Mouse (Mus musculus) hindbrain, embryonic 11.5 days (tissue): ENCODE measurements at regions not wholly inside any gene's neighbourhood (a gene's known extent, or its start where the extent isn't known, plus 50 kb on each side); places are given as distances from the start of the nearest gene placed in this dataset.
A peak's percentile ranks its signal among the peaks of the same experiment; 100 is the strongest.

Source experiments
- ATAC-seq: fragments of 200-750 bp; cut with Nextera tagmentation; 2 replicates; pipeline ENCODE4 v1.8.0; 2017; ENCODE audit warnings: mild to moderate bottlenecking, moderate TSS enrichment, moderate library complexity; ENCODE audit not compliant: low FRiP score
- DNase-seq: peaks from one replicate; pipeline ENCODE4 v3.0.0-alpha.2; 2015; ENCODE audit warnings: low spot score
- H3K27ac ChIP-seq: fragments of 300-500 bp; sonication (generic); 2 replicates; pipeline ENCODE4 v1.5.1; 2014; ENCODE audit warnings: mild to moderate bottlenecking, low read depth, low read length
- H3K27me3 ChIP-seq: fragments of 300-500 bp; sonication (generic); 2 replicates; pipeline ENCODE4 v1.6.1; 2014; ENCODE audit warnings: mild to moderate bottlenecking, low read length, moderate library complexity, mixed read lengths; ENCODE audit not compliant: control insufficient read depth, insufficient read depth
- H3K36me3 ChIP-seq: fragments of 300-500 bp; sonication (generic); 2 replicates; pipeline ENCODE4 v1.6.1; 2014; ENCODE audit warnings: mild to moderate bottlenecking, low read length, moderate library complexity, mixed read lengths; ENCODE audit not compliant: control insufficient read depth, insufficient read depth
- H3K4me1 ChIP-seq: fragments of 300-500 bp; sonication (generic); replicated peaks from 2 replicates; pipeline ENCODE4 v1.6.1; 2014; ENCODE audit warnings: low read length, mixed read lengths; ENCODE audit not compliant: control insufficient read depth, insufficient read depth
- H3K4me2 ChIP-seq: fragments of 300-500 bp; sonication (generic); replicated peaks from 2 replicates; pipeline ENCODE4 v1.6.1; 2014; ENCODE audit warnings: mild to moderate bottlenecking, low read depth, low read length
- H3K4me3 ChIP-seq: fragments of 300-500 bp; sonication (generic); 2 replicates; pipeline ENCODE4 v1.5.1; 2014; ENCODE audit warnings: low read depth, low read length
- H3K9ac ChIP-seq: fragments of 300-500 bp; sonication (generic); 2 replicates; pipeline ENCODE4 v1.6.1; 2014; ENCODE audit warnings: low read depth, low read length
- H3K9me3 ChIP-seq: fragments of 300-500 bp; sonication (generic); 2 replicates; pipeline ENCODE4 v1.6.1; 2016; ENCODE audit warnings: low read length; ENCODE audit not compliant: control insufficient read depth
- WGBS: fragments of 180-500 bp; shearing (Covaris S2); extraction: QIAGEN DNeasy Blood & Tissue Kit; methylation state at CpG from one replicate; pipeline ENCODE4 v1.1.7; 2014; 5-methylcytosine and 5-hydroxymethylcytosine counted together

DNA sequence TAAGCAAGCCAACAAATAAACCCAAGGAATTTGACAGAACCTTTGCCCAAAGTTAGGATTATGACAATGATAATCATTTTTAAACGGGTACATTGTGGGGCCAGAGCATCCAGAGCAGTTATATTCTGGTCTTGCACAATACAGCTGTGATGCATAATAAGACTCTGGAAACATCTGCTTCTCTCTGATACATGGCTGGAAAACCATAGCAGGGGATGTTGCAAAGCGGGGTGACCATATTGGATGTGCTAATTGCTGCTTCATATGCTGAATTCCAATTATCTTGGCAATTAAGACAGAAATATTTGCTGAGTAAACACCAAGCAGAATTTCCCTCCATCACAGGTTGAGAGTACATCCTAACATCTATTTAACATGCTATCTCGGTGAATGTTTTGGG is 70.5 kb upstream of the Csl start:
- Histone ChIP-seq H3K4me3 (no peak overlapping the region), H3K27me3 (no peaks in the 10 kb centered on the region), H3K27ac (no peak overlapping the region), H3K9me3 (no peaks in the 10 kb centered on the region), H3K4me2 (no peak overlapping the region), H3K9ac (no peak overlapping the region), H3K36me3 (no peaks in the 10 kb centered on the region), H3K4me1 (no peaks in the 10 kb centered on the region)
- DNase-seq (no peak), ATAC-seq (no peak)
- 87% methylated on average over 3 of the region's 3 CpGs for WGBS

- Histone ChIP-seq H3K36me3 (no peaks in the 10 kb centered on the region), H3K4me3 (no peak overlapping the region), H3K27me3 (no peaks in the 10 kb centered on the region), H3K27ac (no peak overlapping the region), H3K4me1 (no peaks in the 10 kb centered on the region), H3K9ac (no peak overlapping the region), H3K9me3 (no peaks in the 10 kb centered on the region), H3K4me2 (no peak overlapping the region)
- WGBS = 85% methylated on average over 4 of the region's 4 CpGs
- ATAC-seq (no peak), DNase-seq (no peak)
Observed at GRCm38 (mm10) chr10:99827476-99827875, 68.0 kb upstream of the Csl start.

DNA sequence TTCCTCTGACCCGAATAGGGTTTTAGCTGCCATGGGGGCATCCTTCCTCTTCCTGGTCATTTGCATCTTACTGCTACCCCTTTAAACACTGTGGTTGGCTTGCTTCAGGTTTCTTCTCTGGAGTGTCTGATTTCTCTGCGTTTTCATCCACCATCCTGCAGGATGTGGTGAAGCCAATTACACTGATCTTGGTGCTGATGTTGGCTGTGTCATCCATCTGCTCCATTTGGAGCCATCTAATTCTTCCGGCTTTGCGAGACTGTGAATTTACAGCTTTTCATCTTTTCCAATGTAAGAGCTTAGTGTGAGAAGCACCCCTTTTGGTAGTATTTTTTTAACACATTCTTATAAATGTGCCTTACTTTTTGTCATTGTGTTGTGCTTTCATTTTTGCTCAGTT is 66.4 kb upstream of the Csl start:
- H3K36me3 ChIP-seq = no peaks in the 10 kb centered on the region
- no peak overlapping the region for H3K4me2 ChIP-seq
- ATAC-seq = no peak
- no peak overlapping the region for H3K9ac ChIP-seq
- H3K27me3 ChIP-seq = no peaks in the 10 kb centered on the region
- H3K9me3 ChIP-seq = no peaks in the 10 kb centered on the region
- 90% methylated on average over 4 of the region's 4 CpGs for WGBS
- H3K4me3 ChIP-seq = no peak overlapping the region
- H3K27ac ChIP-seq = no peak overlapping the region
- no peak for DNase-seq
- H3K4me1 ChIP-seq = no peaks in the 10 kb centered on the region

DNA sequence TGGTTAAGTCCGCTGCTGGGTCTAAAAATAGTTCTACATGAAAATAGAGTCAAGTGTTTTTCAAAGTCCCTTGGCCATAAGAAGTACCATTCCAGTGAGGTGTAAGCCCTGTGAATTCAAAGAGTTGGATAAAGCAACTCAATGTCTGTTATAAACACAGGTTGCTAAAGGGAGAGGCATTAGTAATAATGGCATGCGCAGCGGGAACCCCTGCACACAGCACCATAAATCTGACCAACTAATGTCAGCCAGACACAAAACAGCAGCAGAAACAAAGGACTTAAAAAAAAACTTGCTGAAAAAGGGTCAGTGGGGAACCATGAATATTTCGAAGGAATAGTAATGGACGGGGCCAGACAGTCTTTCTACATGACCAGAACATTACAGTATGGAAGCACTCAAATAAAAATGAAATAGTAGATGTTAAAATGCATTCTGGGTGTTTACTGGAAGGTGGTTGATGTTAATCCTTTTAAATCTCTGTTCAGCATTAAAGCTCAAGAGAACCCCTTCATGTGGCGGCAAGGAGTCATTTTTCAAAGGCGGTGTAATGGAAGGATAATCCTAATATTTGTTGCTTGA is 52.7 kb upstream of the Csl start:
- no peak overlapping the region for H3K4me3 ChIP-seq
- no peak overlapping the region for H3K9ac ChIP-seq
- 86% methylated on average over 7 of the region's 7 CpGs for WGBS
- H3K4me1 ChIP-seq = no peaks in the 10 kb centered on the region
- ATAC-seq (peak; percentile 57; the same call in 1 of the 2 replicates), DNase-seq (no peak)
- no peak overlapping the region for H3K27ac ChIP-seq
- H3K9me3 ChIP-seq = no peaks in the 10 kb centered on the region
- H3K4me2 ChIP-seq = no peak overlapping the region
- no peaks in the 10 kb centered on the region for H3K27me3 ChIP-seq
- no peaks in the 10 kb centered on the region for H3K36me3 ChIP-seq

- Histone ChIP-seq H3K9me3 (no peaks in the 10 kb centered on the region), H3K36me3 (no peaks in the 10 kb centered on the region), H3K27ac (no peak overlapping the region), H3K9ac (no peak overlapping the region), H3K4me1 (no peaks in the 10 kb centered on the region), H3K4me2 (no peak overlapping the region), H3K27me3 (no peaks in the 10 kb centered on the region), H3K4me3 (no peak overlapping the region)
- 91% methylated on average over 1 of the region's 1 CpGs for WGBS
- ATAC-seq (no peak), DNase-seq (no peak)
Observed at GRCm38 (mm10) chr10:99811430-99811829, 52.0 kb upstream of the Csl start.
